Mouse (Mus musculus): ENCODE results near the gene Mfsd2a.

DNA sequence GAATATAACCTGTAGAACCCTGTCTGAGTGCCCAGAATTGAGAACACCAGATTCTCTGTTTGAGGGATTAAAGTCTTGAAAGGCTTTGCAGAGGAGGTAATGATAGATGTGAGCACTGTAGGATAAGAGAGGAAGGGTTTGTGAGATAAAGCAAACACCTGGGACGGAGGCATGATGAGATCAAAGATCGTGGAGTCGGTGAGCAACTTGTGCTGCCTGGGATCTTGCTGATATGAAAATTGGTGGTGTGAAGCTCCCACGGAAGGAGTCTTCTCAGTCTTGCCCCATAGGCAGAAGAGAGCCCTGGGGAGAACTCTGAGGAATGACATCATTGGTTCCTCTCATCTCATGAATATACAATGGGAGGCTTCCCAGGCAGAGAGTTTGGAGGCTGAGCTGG is 7.1 kb upstream of the Mfsd2a start:
- TF ChIP-seq CTCF (IDR thresholded peaks at IDR 0.05; ENCODE audit: insufficient read depth, low read length) (no peak), POLR2A (IDR thresholded peaks at IDR 0.05; ENCODE audit: borderline replicate concordance, extremely low read depth, low read depth, low read length) (no peak)

Measured in lung, adult 2 months (tissue).